ENCODE assay signal across 1 mouse cellular context in genomic region chr7:141218557-141219133, GRCm38 (mm10).
TF ChIP-seq lines count a peak whose summit lies in the region.

No protein-coding gene starts in this region.

TF ChIP-seq in myocyte, 11 proteins besides CTCF, POLR2A, EP300 and RAD21:
- TF ChIP-seq REST (IDR thresholded peaks at IDR 0.05; ENCODE audit: insufficient read depth, insufficient read length) (no peak), POLR2AphosphoS2 (IDR thresholded peaks at IDR 0.05; ENCODE audit: insufficient read length, low read depth) (no peak), E2F4 (IDR thresholded peaks at IDR 0.05; ENCODE audit: insufficient read depth) (no peak), USF1 (IDR thresholded peaks at IDR 0.05; ENCODE audit: low read depth) (no peak), MYOD1 (IDR thresholded peaks at IDR 0.05; ENCODE audit: control insufficient read depth in 1 of 3, insufficient read length in 2 of 3, low read depth in 2 of 3) (no peak), TCF12 (IDR thresholded peaks at IDR 0.05; ENCODE audit: insufficient read depth, poor library complexity, severe bottlenecking) (no peak), TCF3 (IDR thresholded peaks at IDR 0.05; ENCODE audit: insufficient read length, low read depth) (no peak), CEBPB (IDR thresholded peaks at IDR 0.05; ENCODE audit: insufficient read depth, poor library complexity, severe bottlenecking) (no peak), SRF (IDR thresholded peaks at IDR 0.05; ENCODE audit: control insufficient read depth, insufficient read length, low read depth) (no peak), MYOG (IDR thresholded peaks at IDR 0.05; ENCODE audit: control insufficient read depth in 1 of 3, insufficient read depth in 1 of 3, insufficient read length in 2 of 3, low read depth in 2 of 3) (no peak), MAX (IDR thresholded peaks at IDR 0.05; ENCODE audit: low read depth) (no peak)
